Mouse (Mus musculus): ENCODE measurements around the gene Elovl2. TPM values are rescaled to one million over a fixed set of nuclear protein-coding genes. Genes with fewer than 3 reads are reported as not detected.

The Elovl2 gene
- polyA plus RNA-seq, 1 experiment from 2014 or later = 6.5 TPM

DNA sequence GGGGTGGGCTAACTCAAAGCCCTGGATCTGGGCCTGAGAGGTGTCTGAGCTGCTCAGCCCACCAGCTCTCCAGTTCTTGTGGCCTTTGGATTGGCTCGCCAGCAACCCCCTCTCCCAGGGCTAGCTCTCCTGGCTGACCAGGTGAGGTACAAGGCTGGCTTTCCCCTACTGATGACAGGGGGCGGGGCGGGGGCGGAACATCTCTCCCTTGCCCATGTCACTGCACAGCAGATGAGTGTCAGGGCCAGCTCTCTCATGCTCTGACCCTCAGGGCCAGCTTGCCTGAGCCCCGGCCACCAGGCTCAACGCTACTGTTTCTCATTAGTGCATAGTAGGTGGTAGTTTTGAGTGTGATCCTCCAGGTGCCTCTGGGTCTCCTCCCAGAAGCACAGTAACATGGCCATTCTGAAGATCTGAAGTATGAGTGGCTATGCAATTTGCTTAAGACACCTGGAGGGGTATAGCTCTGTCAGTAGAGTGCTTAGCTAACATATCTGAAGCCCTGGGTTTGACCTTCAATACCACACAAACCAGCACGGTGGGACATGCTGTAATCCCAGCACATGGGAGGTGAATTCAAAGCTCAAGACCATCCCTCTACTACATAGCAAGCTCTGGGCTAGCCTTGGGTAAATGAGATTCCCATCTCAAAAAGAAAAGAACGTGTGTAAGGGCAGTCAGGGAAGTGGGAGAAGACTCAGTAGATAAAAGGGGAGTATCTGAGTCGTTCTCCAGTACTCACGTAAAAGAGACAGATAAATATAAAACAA, 18.0 kb upstream of the Elovl2 start:
- Histone ChIP-seq H3K36me3 (ENCODE audit: control insufficient read depth, insufficient read depth) (no peaks in the 10 kb centered on the region), H3K9me3 (ENCODE audit: control insufficient read depth) (no peaks in the 10 kb centered on the region), H3K4me1 (replicated peaks; ENCODE audit: control insufficient read depth, insufficient read depth, low read length) (no peaks in the 10 kb centered on the region), H3K9ac (ENCODE audit: low read depth, low read length) (no peak overlapping the region), H3K4me2 (replicated peaks; ENCODE audit: low read depth) (peak overlapping the region; percentile 68), H3K27me3 (replicated peaks; ENCODE audit: control insufficient read depth, insufficient read depth, low read length) (no peaks in the 10 kb centered on the region), H3K27ac (ENCODE audit: low read depth, low read length) (no peak overlapping the region), H3K4me3 (ENCODE audit: low read depth, low read length) (no peak overlapping the region)
- TF ChIP-seq CTCF (IDR thresholded peaks at IDR 0.05; ENCODE audit: low read depth) = no peak
- ATAC-seq = no peak
- WGBS = 67% methylated on average over 10 of the region's 10 CpGs

GRCm38 (mm10) chr13:41235845-41236741, 15.9 kb upstream of the Elovl2 start:
- Histone ChIP-seq H3K4me2 (replicated peaks; ENCODE audit: low read depth) (peak overlapping the region; percentile 68), H3K4me3 (ENCODE audit: low read depth, low read length) (peak overlapping the region; percentile 48), H3K27ac (ENCODE audit: low read depth, low read length) (peak overlapping the region; percentile 90), H3K36me3 (ENCODE audit: control insufficient read depth, insufficient read depth) (no peaks in the 10 kb centered on the region), H3K4me1 (replicated peaks; ENCODE audit: control insufficient read depth, insufficient read depth, low read length) (no peaks in the 10 kb centered on the region), H3K27me3 (replicated peaks; ENCODE audit: control insufficient read depth, insufficient read depth, low read length) (no peaks in the 10 kb centered on the region), H3K9ac (ENCODE audit: low read depth, low read length) (peak overlapping the region; percentile 48), H3K9me3 (ENCODE audit: control insufficient read depth) (no peaks in the 10 kb centered on the region)
- ATAC-seq = peak; percentile 71
- TF ChIP-seq CTCF (IDR thresholded peaks at IDR 0.05; ENCODE audit: low read depth) = no peak
- WGBS = 25% methylated on average over 13 of the region's 13 CpGs

GRCm38 (mm10) chr13:41235181-41235580, 15.0 kb upstream of the Elovl2 start:
- no peak overlapping the region for H3K4me3 ChIP-seq (ENCODE audit: low read depth, low read length)
- 70% methylated on average over 6 of the region's 6 CpGs for WGBS
- TF ChIP-seq CTCF (IDR thresholded peaks at IDR 0.05; ENCODE audit: low read depth) = no peak
- no peaks in the 10 kb centered on the region for H3K27me3 ChIP-seq (replicated peaks; ENCODE audit: control insufficient read depth, insufficient read depth, low read length)
- no peak overlapping the region for H3K9ac ChIP-seq (ENCODE audit: low read depth, low read length)
- H3K9me3 ChIP-seq (ENCODE audit: control insufficient read depth) = no peaks in the 10 kb centered on the region
- H3K4me1 ChIP-seq (replicated peaks; ENCODE audit: control insufficient read depth, insufficient read depth, low read length) = no peaks in the 10 kb centered on the region
- no peak for ATAC-seq
- H3K4me2 ChIP-seq (replicated peaks; ENCODE audit: low read depth) = no peak overlapping the region
- H3K27ac ChIP-seq (ENCODE audit: low read depth, low read length) = no peak overlapping the region
- no peaks in the 10 kb centered on the region for H3K36me3 ChIP-seq (ENCODE audit: control insufficient read depth, insufficient read depth)

- H3K36me3 ChIP-seq (ENCODE audit: control insufficient read depth, insufficient read depth) = no peaks in the 10 kb centered on the region
- no peak overlapping the region for H3K9ac ChIP-seq (ENCODE audit: low read depth, low read length)
- H3K4me1 ChIP-seq (replicated peaks; ENCODE audit: control insufficient read depth, insufficient read depth, low read length) = no peaks in the 10 kb centered on the region
- no peaks in the 10 kb centered on the region for H3K27me3 ChIP-seq (replicated peaks; ENCODE audit: control insufficient read depth, insufficient read depth, low read length)
- H3K9me3 ChIP-seq (ENCODE audit: control insufficient read depth) = no peaks in the 10 kb centered on the region
- H3K4me2 ChIP-seq (replicated peaks; ENCODE audit: low read depth) = no peak overlapping the region
- no peak for TF ChIP-seq CTCF (IDR thresholded peaks at IDR 0.05; ENCODE audit: low read depth)
- H3K27ac ChIP-seq (ENCODE audit: low read depth, low read length) = no peak overlapping the region
- ATAC-seq = no peak
- WGBS = 90% methylated on average over 7 of the region's 7 CpGs
- H3K4me3 ChIP-seq (ENCODE audit: low read depth, low read length) = no peak overlapping the region
Measured at GRCm38 (mm10) chr13:41233241-41233640, 13.0 kb upstream of the Elovl2 start.

DNA sequence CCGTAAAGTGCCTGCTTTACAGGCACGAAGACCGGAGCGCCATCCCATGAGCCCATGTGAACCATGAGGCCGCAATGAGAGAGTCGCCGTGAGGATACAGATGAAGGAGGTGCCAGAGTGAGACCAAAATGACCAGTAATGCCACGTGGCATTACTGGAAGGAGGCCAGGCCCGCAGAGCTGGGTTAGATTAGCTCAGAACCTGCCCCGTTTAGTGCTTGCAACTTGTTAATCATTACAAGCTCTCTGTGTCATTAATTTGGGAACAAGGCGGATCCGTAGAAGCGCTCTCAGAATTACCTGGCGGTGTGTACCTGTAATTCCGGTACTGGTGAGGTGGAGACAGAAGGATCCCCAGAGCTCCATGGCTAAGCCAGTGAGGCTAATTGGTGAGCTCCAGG, 12.0 kb upstream of the Elovl2 start:
- WGBS = 57% methylated on average over 15 of the region's 15 CpGs
- no peak for TF ChIP-seq CTCF (IDR thresholded peaks at IDR 0.05; ENCODE audit: low read depth)
- no peaks in the 10 kb centered on the region for H3K36me3 ChIP-seq (ENCODE audit: control insufficient read depth, insufficient read depth)
- H3K27me3 ChIP-seq (replicated peaks; ENCODE audit: control insufficient read depth, insufficient read depth, low read length) = no peaks in the 10 kb centered on the region
- H3K4me2 ChIP-seq (replicated peaks; ENCODE audit: low read depth) = peak overlapping the region; percentile 40
- H3K4me3 ChIP-seq (ENCODE audit: low read depth, low read length) = 0 out of 2 replicates have a peak overlapping the region, but pooled peaks have one; percentile 7
- no peak overlapping the region for H3K27ac ChIP-seq (ENCODE audit: low read depth, low read length)
- ATAC-seq = peak; percentile 76
- no peaks in the 10 kb centered on the region for H3K9me3 ChIP-seq (ENCODE audit: control insufficient read depth)
- no peak overlapping the region for H3K9ac ChIP-seq (ENCODE audit: low read depth, low read length)
- no peaks in the 10 kb centered on the region for H3K4me1 ChIP-seq (replicated peaks; ENCODE audit: control insufficient read depth, insufficient read depth, low read length)

DNA sequence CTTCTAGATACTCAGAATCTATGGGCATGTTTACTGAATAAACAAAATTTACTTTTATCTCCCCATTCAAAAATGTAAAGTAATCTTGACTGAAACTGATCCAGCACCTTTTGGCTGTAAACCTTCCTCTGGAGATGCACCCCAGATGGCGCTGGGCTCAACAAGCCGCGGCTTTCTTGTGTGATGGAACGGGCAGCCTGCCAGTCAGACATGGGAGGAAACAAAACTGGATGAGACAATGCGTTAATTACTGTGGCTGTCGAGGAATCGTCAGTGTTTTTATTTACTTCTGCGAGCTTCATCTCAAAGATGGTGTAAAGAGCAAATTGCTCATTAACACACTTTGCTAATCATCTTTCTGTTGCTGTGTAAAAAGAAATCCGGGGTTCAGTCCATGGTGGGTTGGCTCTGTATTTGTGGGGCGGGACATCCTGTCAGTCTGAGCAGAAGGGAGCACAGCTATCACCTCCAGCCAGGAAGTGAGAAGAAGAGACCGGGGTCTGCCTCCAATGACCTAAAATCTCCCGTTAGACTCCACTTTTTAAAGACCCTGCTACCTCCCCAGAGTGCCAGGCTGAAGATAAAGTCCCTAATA, 11.3 kb upstream of the Elovl2 start:
- H3K36me3 ChIP-seq (ENCODE audit: control insufficient read depth, insufficient read depth) = no peaks in the 10 kb centered on the region
- no peak for ATAC-seq
- 82% methylated on average over 12 of the region's 12 CpGs for WGBS
- no peaks in the 10 kb centered on the region for H3K9me3 ChIP-seq (ENCODE audit: control insufficient read depth)
- H3K27ac ChIP-seq (ENCODE audit: low read depth, low read length) = no peak overlapping the region
- H3K4me3 ChIP-seq (ENCODE audit: low read depth, low read length) = no peak overlapping the region
- H3K4me2 ChIP-seq (replicated peaks; ENCODE audit: low read depth) = no peak overlapping the region
- no peak for TF ChIP-seq CTCF (IDR thresholded peaks at IDR 0.05; ENCODE audit: low read depth)
- no peaks in the 10 kb centered on the region for H3K27me3 ChIP-seq (replicated peaks; ENCODE audit: control insufficient read depth, insufficient read depth, low read length)
- H3K9ac ChIP-seq (ENCODE audit: low read depth, low read length) = no peak overlapping the region
- no peaks in the 10 kb centered on the region for H3K4me1 ChIP-seq (replicated peaks; ENCODE audit: control insufficient read depth, insufficient read depth, low read length)
